Mouse (Mus musculus) cerebellum, postnatal 4 days (tissue): Measurements from ENCODE around the gene Plvap.

Experiments
- DNase-seq, 2 experiments: peaks; one replicate each; pipeline ENCODE4 v3.0.0; 2022; ENCODE audit warnings: low spot score in 2 of 2, mixed read lengths in 1 of 2

Plvap gene

GRCm38 (mm10) chr8:71511644-71512043 lies at the start of gene Plvap:
Gene Plvap (minus strand): TSS chr8:71511752.
- DNase-seq: no peak

- DNase-seq: no peak
Measured at GRCm38 (mm10) chr8:71560765-71561164, 49.2 kb upstream of the Plvap start.

GRCm38 (mm10) chr8:71560071-71560470 lies 48.5 kb upstream of the Plvap start:
- no peak for DNase-seq

GRCm38 (mm10) chr8:71558958-71559690 lies 47.6 kb upstream of the Plvap start:
- no peak for DNase-seq

GRCm38 (mm10) chr8:71558071-71558957 lies 46.8 kb upstream of the Plvap start, which contains the start of gene Tmem221:
Gene Tmem221 (minus strand): TSS chr8:71558871.
- no peak for DNase-seq

- no peak for DNase-seq
Measured at GRCm38 (mm10) chr8:71554644-71555043, 43.1 kb upstream of the Plvap start.

GRCm38 (mm10) chr8:71554001-71554400 lies 42.4 kb upstream of the Plvap start:
- DNase-seq: no peak

- no peak for DNase-seq
Measured at GRCm38 (mm10) chr8:71552770-71553169, 41.2 kb upstream of the Plvap start.

GRCm38 (mm10) chr8:71550754-71551153 lies 39.2 kb upstream of the Plvap start:
- no peak for DNase-seq

GRCm38 (mm10) chr8:71547590-71547989 lies 36.0 kb upstream of the Plvap start:
- DNase-seq: no peak

GRCm38 (mm10) chr8:71545053-71545452 lies 33.5 kb upstream of the Plvap start:
- DNase-seq: no peak

- no peak for DNase-seq
Measured at GRCm38 (mm10) chr8:71543755-71544154, 32.2 kb upstream of the Plvap start.

GRCm38 (mm10) chr8:71542632-71543343 lies 31.2 kb upstream of the Plvap start, which contains the start of gene Mvb12a:
Gene Mvb12a (plus strand): TSS chr8:71542922.
- peak; percentile 78 to 92 for DNase-seq

- no peak for DNase-seq
Measured at GRCm38 (mm10) chr8:71537028-71537867, 25.7 kb upstream of the Plvap start, which contains the start of gene Bst2. Gene Bst2 (minus strand): TSS chr8:71537456.

GRCm38 (mm10) chr8:71535663-71536062 lies 24.1 kb upstream of the Plvap start:
- DNase-seq: no peak

GRCm38 (mm10) chr8:71534263-71534810 lies 22.8 kb upstream of the Plvap start:
- no peak for DNase-seq

GRCm38 (mm10) chr8:71530735-71531467 lies 19.3 kb upstream of the Plvap start:
- peak in 1 of 2 experiments; percentile 21 for DNase-seq

- no peak for DNase-seq
Measured at GRCm38 (mm10) chr8:71528362-71529073, 17.0 kb upstream of the Plvap start.

- DNase-seq: no peak
Measured at GRCm38 (mm10) chr8:71527162-71527870, 15.8 kb upstream of the Plvap start.
